ENCODE assay signal across 33 mouse cellular contexts in genomic region chr17:86908316-86908715, GRCm38 (mm10). TPM values are rescaled to one million over a fixed set of nuclear protein-coding genes. Genes with fewer than 3 reads are reported as not detected.
DNase-seq lines count a peak whose midpoint lies in the region; ATAC-seq lines count a peak whose summit lies in the region.
"Had no signal": no experiment of that assay in that cellular context is flagged by ENCODE, and none has a peak within 500 bp of the region (broad histone marks: within the 10 kb centered on the region; RNA-seq: fewer than 3 reads in every experiment).

No protein-coding gene starts in this region.

- no peaks in the 10 kb centered on the region for H3K36me3 ChIP-seq in forebrain, embryonic 10.5 days (replicated peaks)
- no peaks in the 10 kb centered on the region for H3K36me3 ChIP-seq in forebrain, embryonic 16.5 days (ENCODE audit: control insufficient read depth, insufficient read depth)
- H3K36me3 ChIP-seq in liver, embryonic 11.5 days (ENCODE audit: control insufficient read depth, insufficient read depth, low read length) = no peaks in the 10 kb centered on the region
- H3K36me3 ChIP-seq in liver, embryonic 12.5 days = no peaks in the 10 kb centered on the region
- H3K36me3 ChIP-seq in embryonic facial prominence, embryonic 10.5 days (replicated peaks) = no peaks in the 10 kb centered on the region
- H3K36me3 ChIP-seq: embryonic facial prominence, embryonic 15.5 days; hindbrain, embryonic 12.5 days; midbrain, embryonic 10.5 days; midbrain, embryonic 15.5 days; stomach, embryonic 15.5 days had no signal

- H3K9ac ChIP-seq in forebrain, embryonic 16.5 days (replicated peaks; ENCODE audit: low read depth, low read length) = no peak overlapping the region
- no peak overlapping the region for H3K9ac ChIP-seq in liver, embryonic 11.5 days (ENCODE audit: low read depth, low read length)
- H3K9ac ChIP-seq in liver, embryonic 12.5 days = no peak overlapping the region
- H3K9ac ChIP-seq: embryonic facial prominence, embryonic 15.5 days; hindbrain, embryonic 12.5 days; liver, embryonic 14.5 days; lung, embryonic 14.5 days; midbrain, embryonic 15.5 days; stomach, embryonic 15.5 days had no signal

- H3K4me1 ChIP-seq in forebrain, embryonic 10.5 days = peaks cover 30% of the 10 kb centered on the region
- peaks cover 22% of the 10 kb centered on the region for H3K4me1 ChIP-seq in forebrain, embryonic 16.5 days (replicated peaks; ENCODE audit: control insufficient read depth, insufficient read depth, low read length)
- peaks cover 8% of the 10 kb centered on the region for H3K4me1 ChIP-seq in liver, embryonic 11.5 days (replicated peaks; ENCODE audit: control insufficient read depth, insufficient read depth, low read length)
- H3K4me1 ChIP-seq in liver, embryonic 12.5 days = peaks cover 11% of the 10 kb centered on the region; the same call in 1 of the 2 replicates
- H3K4me1 ChIP-seq in embryonic facial prominence, embryonic 10.5 days = peaks cover 43% of the 10 kb centered on the region

- ATAC-seq in forebrain, embryonic 16.5 days = no peak
- no peak for ATAC-seq in liver, embryonic 11.5 days (replicated peaks; ENCODE audit: low FRiP score)
- ATAC-seq in liver, embryonic 12.5 days = no peak
- ATAC-seq: forebrain, embryonic 14.5 days; hindbrain, postnatal 0 days; intestine, postnatal 0 days; midbrain, embryonic 15.5 days; Patski had no signal

- no peak overlapping the region for H3K27ac ChIP-seq in forebrain, embryonic 10.5 days
- H3K27ac ChIP-seq in forebrain, embryonic 16.5 days (ENCODE audit: low read length) = no peak overlapping the region
- no peak overlapping the region for H3K27ac ChIP-seq in liver, embryonic 11.5 days (ENCODE audit: low read depth, low read length)
- H3K27ac ChIP-seq in liver, embryonic 12.5 days = no peak overlapping the region
- no peak overlapping the region for H3K27ac ChIP-seq in embryonic facial prominence, embryonic 10.5 days (replicated peaks)
- H3K27ac ChIP-seq: embryonic facial prominence, embryonic 15.5 days; hindbrain, embryonic 12.5 days; hindbrain, postnatal 0 days; liver, embryonic 14.5 days; midbrain, embryonic 10.5 days; midbrain, embryonic 15.5 days; stomach, embryonic 15.5 days had no signal

- WGBS in forebrain, embryonic 10.5 days = 81% methylated on average over 8 of the region's 8 CpGs
- WGBS in forebrain, embryonic 16.5 days = 80% methylated on average over 8 of the region's 8 CpGs
- WGBS in liver, embryonic 11.5 days = 73% methylated on average over 8 of the region's 8 CpGs
- WGBS in liver, embryonic 12.5 days (ENCODE audit: insufficient replicate concordance) = 68% methylated on average over 8 of the region's 8 CpGs
- WGBS in embryonic facial prominence, embryonic 10.5 days = 62% methylated on average over 8 of the region's 8 CpGs

- H3K4me3 ChIP-seq in forebrain, embryonic 10.5 days = no peak overlapping the region
- no peak overlapping the region for H3K4me3 ChIP-seq in forebrain, embryonic 16.5 days (replicated peaks; ENCODE audit: low read length)
- H3K4me3 ChIP-seq in liver, embryonic 11.5 days (ENCODE audit: low read depth, low read length) = no peak overlapping the region
- H3K4me3 ChIP-seq in liver, embryonic 12.5 days = no peak overlapping the region
- no peak overlapping the region for H3K4me3 ChIP-seq in embryonic facial prominence, embryonic 10.5 days
- H3K4me3 ChIP-seq: embryonic facial prominence, embryonic 15.5 days; hindbrain, embryonic 12.5 days; midbrain, embryonic 10.5 days; midbrain, embryonic 15.5 days; stomach, embryonic 15.5 days had no signal

- no peaks in the 10 kb centered on the region for H3K9me3 ChIP-seq in forebrain, embryonic 10.5 days
- no peaks in the 10 kb centered on the region for H3K9me3 ChIP-seq in forebrain, embryonic 16.5 days (ENCODE audit: control insufficient read depth, low read length)
- no peaks in the 10 kb centered on the region for H3K9me3 ChIP-seq in liver, embryonic 11.5 days (ENCODE audit: control insufficient read depth, low read length)
- no peaks in the 10 kb centered on the region for H3K9me3 ChIP-seq in liver, embryonic 12.5 days (replicated peaks)
- H3K9me3 ChIP-seq in embryonic facial prominence, embryonic 10.5 days = no peaks in the 10 kb centered on the region
- H3K9me3 ChIP-seq: embryonic facial prominence, embryonic 15.5 days; hindbrain, embryonic 12.5 days; midbrain, embryonic 10.5 days; midbrain, embryonic 15.5 days; stomach, embryonic 15.5 days had no signal

- peaks cover 30% of the 10 kb centered on the region for H3K27me3 ChIP-seq in forebrain, embryonic 10.5 days (ENCODE audit: poor library complexity, severe bottlenecking)
- H3K27me3 ChIP-seq in forebrain, embryonic 16.5 days (replicated peaks; ENCODE audit: control insufficient read depth, insufficient read depth, low read length) = no peaks in the 10 kb centered on the region
- H3K27me3 ChIP-seq in liver, embryonic 11.5 days (replicated peaks; ENCODE audit: control insufficient read depth, insufficient read depth, low read length) = 0 out of 2 replicates have a peak, but pooled peaks cover 2% of the 10 kb centered on the region
- H3K27me3 ChIP-seq in liver, embryonic 12.5 days (replicated peaks) = peaks cover 8% of the 10 kb centered on the region; the same call in 1 of the 2 replicates
- H3K27me3 ChIP-seq in embryonic facial prominence, embryonic 10.5 days (replicated peaks; ENCODE audit: low read depth, poor library complexity, severe bottlenecking) = peaks cover 25% of the 10 kb centered on the region
- H3K27me3 ChIP-seq: midbrain, embryonic 15.5 days; Patski had no signal

- peak; percentile 15 for DNase-seq in forebrain, embryonic 10.5 days (ENCODE audit: extremely low spot score, low spot score)
- DNase-seq in liver, embryonic 11.5 days (ENCODE audit: low spot score) = peak; percentile 25
- peak; percentile 33 for DNase-seq in embryonic facial prominence, embryonic 10.5 days (ENCODE audit: low spot score)
- peak; percentile 39 for DNase-seq in mesoderm, embryonic 11.5 days (ENCODE audit: low read depth, low spot score)
- no peak for DNase-seq in frontal cortex, adult 2 months (ENCODE audit: extremely low spot score in 1 of 2, low spot score in 1 of 2)
- DNase-seq: adrenal gland, postnatal 10 days; cerebellum, adult 8-10 months; cerebellum, postnatal 36 days; embryo, embryonic 11 days; heart, postnatal 36 days; kidney, adult 9 months; kidney, postnatal 14 days; layer of hippocampus, adult 9-11 months; lung, embryonic 14.5 days; lung, postnatal 14 days; right cerebral cortex, postnatal 25 days; thymus, adult 18-20 months; thymus, postnatal 25 days had no signal

- no peak overlapping the region for H3K4me2 ChIP-seq in forebrain, embryonic 16.5 days (ENCODE audit: low read length)
- no peak overlapping the region for H3K4me2 ChIP-seq in liver, embryonic 11.5 days
- no peak overlapping the region for H3K4me2 ChIP-seq in liver, embryonic 12.5 days
- H3K4me2 ChIP-seq: embryonic facial prominence, embryonic 15.5 days; hindbrain, embryonic 12.5 days; lung, embryonic 14.5 days; midbrain, embryonic 15.5 days; stomach, embryonic 15.5 days had no signal

RNA-seq across cellular contexts. Expression of gene Tmem247, which starts 8.8 kb away (rescaled TPM):
- polyA plus RNA-seq in forebrain, embryonic 10.5 days (2016; fragmentation: Nextera tagmentation; extraction: Ambion mirVana) = not detected in 2 replicates
- polyA plus RNA-seq in forebrain, embryonic 16.5 days (2015; fragmentation: Nextera tagmentation; extraction: Ambion mirVana) = not detected in 2 replicates
- not detected in 2 replicates for polyA plus RNA-seq in liver, embryonic 11.5 days (2014; fragmentation: Nextera tagmentation; extraction: Ambion mirVana)
- polyA plus RNA-seq in liver, embryonic 12.5 days (2016; fragmentation: Nextera tagmentation; extraction: Ambion mirVana) = not detected in 2 replicates
- not detected in 2 replicates for polyA plus RNA-seq in embryonic facial prominence, embryonic 10.5 days (2016; fragmentation: Nextera tagmentation; extraction: Ambion mirVana)
- polyA plus RNA-seq in frontal cortex, adult 2 months (2012; rRNA removed) = not detected in 2 replicates
- polyA plus RNA-seq: embryonic facial prominence, embryonic 15.5 days; forebrain, embryonic 14.5 days; heart, embryonic 16.5 days; hindbrain, embryonic 12.5 days; hindbrain, postnatal 0 days; intestine, postnatal 0 days; limb, embryonic 14.5 days; liver, embryonic 14.5 days; lung, embryonic 14.5 days; midbrain, embryonic 10.5 days; midbrain, embryonic 15.5 days; neural tube, embryonic 11.5 days; Patski; stomach, embryonic 15.5 days had no signal

RNA-seq across cellular contexts. Expression of gene Atp6v1e2, which starts 39.4 kb away (rescaled TPM):
- not detected in 2 replicates for polyA plus RNA-seq in forebrain, embryonic 10.5 days (2016; fragmentation: Nextera tagmentation; extraction: Ambion mirVana)
- polyA plus RNA-seq in forebrain, embryonic 16.5 days (2015; fragmentation: Nextera tagmentation; extraction: Ambion mirVana) = not detected in 2 replicates
- not detected in 2 replicates for polyA plus RNA-seq in liver, embryonic 11.5 days (2014; fragmentation: Nextera tagmentation; extraction: Ambion mirVana)
- not detected in 2 replicates for polyA plus RNA-seq in liver, embryonic 12.5 days (2016; fragmentation: Nextera tagmentation; extraction: Ambion mirVana)
- polyA plus RNA-seq in embryonic facial prominence, embryonic 10.5 days (2016; fragmentation: Nextera tagmentation; extraction: Ambion mirVana) = not detected in 2 replicates
- 0.18 TPM in 1 of 2 replicates, not detected in the other for polyA plus RNA-seq in frontal cortex, adult 2 months (2012; rRNA removed)
- polyA plus RNA-seq: embryonic facial prominence, embryonic 15.5 days; forebrain, embryonic 14.5 days; heart, embryonic 16.5 days; hindbrain, embryonic 12.5 days; intestine, postnatal 0 days; limb, embryonic 14.5 days; liver, embryonic 14.5 days; lung, embryonic 14.5 days; midbrain, embryonic 10.5 days; midbrain, embryonic 15.5 days; neural tube, embryonic 11.5 days; Patski; stomach, embryonic 15.5 days had no signal

RNA-seq across cellular contexts. Expression of gene Rhoq, which starts 54.6 kb away (rescaled TPM):
- polyA plus RNA-seq in forebrain, embryonic 10.5 days (2016; fragmentation: Nextera tagmentation; extraction: Ambion mirVana) = 8.1 and 8.2 TPM in 2 replicates
- polyA plus RNA-seq in forebrain, embryonic 16.5 days (2015; fragmentation: Nextera tagmentation; extraction: Ambion mirVana) = 5.2 and 5.4 TPM in 2 replicates
- 5.2 and 6.5 TPM in 2 replicates for polyA plus RNA-seq in liver, embryonic 11.5 days (2014; fragmentation: Nextera tagmentation; extraction: Ambion mirVana)
- 2.7 and 3.6 TPM in 2 replicates for polyA plus RNA-seq in liver, embryonic 12.5 days (2016; fragmentation: Nextera tagmentation; extraction: Ambion mirVana)
- polyA plus RNA-seq in embryonic facial prominence, embryonic 10.5 days (2016; fragmentation: Nextera tagmentation; extraction: Ambion mirVana) = 11.9 and 13.1 TPM in 2 replicates
- polyA plus RNA-seq in frontal cortex, adult 2 months (2012; rRNA removed) = 31.9 and 33.3 TPM in 2 replicates

Comparison
In these comparisons a context has a peak if more than half of its experiments do, and no peak if none do; other contexts are left out.
1. DNase-seq: peak in forebrain, embryonic 10.5 days (single experiment), liver, embryonic 11.5 days (single experiment), embryonic facial prominence, embryonic 10.5 days (single experiment) and mesoderm, embryonic 11.5 days (single experiment); none in frontal cortex, adult 2 months (0 of 2).